Mouse (Mus musculus) E14TG2a.4 (cell line): ENCODE data around the gene Haspin.

ENCODE experiments used
- CTCF ChIP-seq: conservative IDR thresholded peaks from 2 replicates; pipeline ENCODE4 v1.5.1; 2014; ENCODE audit warnings: low read length
- POU5F1 ChIP-seq: IDR thresholded peaks from 2 replicates; pipeline ENCODE4 v1.6.1; 2014; ENCODE audit warnings: low read length, borderline replicate concordance

DNA sequence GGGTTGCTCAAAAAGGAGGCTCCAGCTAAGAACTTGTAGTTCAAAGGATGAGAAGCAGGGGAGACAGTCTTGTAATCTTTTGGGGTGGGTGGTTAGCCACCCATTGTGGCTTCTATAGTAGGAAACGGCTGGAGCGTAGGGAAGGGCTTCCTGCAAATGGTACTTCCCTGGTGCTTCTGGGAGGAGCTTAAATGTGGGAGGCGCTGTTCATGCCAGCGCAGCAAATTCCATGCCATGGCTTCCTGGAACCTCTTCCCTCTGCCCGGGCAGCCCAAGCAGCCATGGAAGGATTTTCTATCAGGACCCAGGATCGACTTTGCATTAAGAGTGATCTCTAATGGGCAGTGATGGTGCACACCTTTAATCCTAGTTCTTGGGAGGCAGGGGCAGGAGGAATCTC lies 30.5 kb upstream of the Haspin start:
- no peak for TF ChIP-seq CTCF
- no peak for TF ChIP-seq POU5F1
